Mouse (Mus musculus): ENCODE results near the gene Col5a3.

GRCm38 (mm10) chr9:20810773-20811172, 4.1 kb downstream of the Col5a3 start:
- TF ChIP-seq POLR2A (IDR thresholded peaks at IDR 0.05; ENCODE audit: extremely low read depth, insufficient read depth, low read length) = no peak
- TF ChIP-seq CTCF (IDR thresholded peaks at IDR 0.05; ENCODE audit: low read depth, low read length) = no peak
